Mouse (Mus musculus) testis, adult 2 months (tissue): ENCODE results near the gene Capg.

Source experiments
- CTCF ChIP-seq: fragments of 200-500 bp; IDR thresholded peaks from 2 replicates; pipeline ENCODE4 v1.5.1; 2012; ENCODE audit warnings: low read depth, mild to moderate bottlenecking, inconsistent platforms, low read length, moderate library complexity; ENCODE audit not compliant: control insufficient read depth, insufficient read depth, insufficient replicate concordance
- POLR2A ChIP-seq: fragments of 200-500 bp; IDR thresholded peaks from 2 replicates; pipeline ENCODE4 v1.6.1; 2012; ENCODE audit warnings: low read depth, mild to moderate bottlenecking, inconsistent platforms, low read length, moderate library complexity; ENCODE audit not compliant: control insufficient read depth

GRCm38 (mm10) chr6:72562894-72563293, 18.7 kb downstream of the Capg start:
- TF ChIP-seq CTCF (no peak), POLR2A (no peak)
